ENCODE assay signal across 8 mouse cellular contexts in genomic region chr1:163779336-163780115, GRCm38 (mm10). TPM values are rescaled to one million over a fixed set of nuclear protein-coding genes. Genes with fewer than 3 reads are reported as not detected.
A peak's percentile ranks its signal among the peaks of the same experiment; 100 is the strongest.
DNase-seq lines count a peak whose midpoint lies in the region; ATAC-seq lines count a peak whose summit lies in the region.

TSS of gene Kifap3 (plus strand) at chr1:163779583.

- under 1% methylated on average over 39 of the region's 48 CpGs for WGBS in hindbrain, embryonic 11.5 days

- H3K4me2 ChIP-seq in hindbrain, embryonic 11.5 days (replicated peaks; ENCODE audit: low read depth, low read length) = peak within 1 kb of the TSS; percentile 54

- no peaks in the 10 kb centered on the region for H3K27me3 ChIP-seq in hindbrain, embryonic 11.5 days (ENCODE audit: control insufficient read depth, insufficient read depth, low read length)

- peak; percentile 100 for ATAC-seq in hindbrain, embryonic 11.5 days (ENCODE audit: low FRiP score)

- H3K9ac ChIP-seq in hindbrain, embryonic 11.5 days (ENCODE audit: low read depth, low read length) = peak within 1 kb of the TSS; percentile 69

- no peaks in the 10 kb centered on the region for H3K9me3 ChIP-seq in hindbrain, embryonic 11.5 days (ENCODE audit: control insufficient read depth, low read length)

- no peaks in the 10 kb centered on the region for H3K4me1 ChIP-seq in hindbrain, embryonic 11.5 days (replicated peaks; ENCODE audit: control insufficient read depth, insufficient read depth, low read length)

- H3K4me3 ChIP-seq in hindbrain, embryonic 11.5 days (ENCODE audit: low read depth, low read length) = peak within 1 kb of the TSS; percentile 50

- peak within 1 kb of the TSS; percentile 63 for H3K27ac ChIP-seq in hindbrain, embryonic 11.5 days (ENCODE audit: low read depth, low read length)

- H3K36me3 ChIP-seq in hindbrain, embryonic 11.5 days (ENCODE audit: control insufficient read depth, insufficient read depth, low read length) = 0 out of 2 replicates have a peak, but pooled peaks cover 4% of the 10 kb centered on the region

- DNase-seq in Muller cell, postnatal 12 days (ENCODE audit: inconsistent ontology term) = peak; percentile 98
- DNase-seq in cerebellum, adult 9-11 months = peak; percentile 99
- peak; percentile 98 to 99 for DNase-seq in frontal cortex, adult 2 months (ENCODE audit: extremely low spot score in 1 of 2, low spot score in 1 of 2)
- DNase-seq in hindbrain, embryonic 11.5 days (ENCODE audit: low spot score) = peak; percentile 98
- peak; percentile 95 to 98 for DNase-seq in layer of hippocampus, postnatal 10 days (ENCODE audit: low spot score in 2 of 2)
- peak; percentile 99 for DNase-seq in lung, postnatal 10 days
- peak; percentile 98 for DNase-seq in ovary, postnatal 36 days (ENCODE audit: low spot score)
- DNase-seq in thymus, postnatal 25 days = peak; percentile 95

RNA-seq across cellular contexts. Expression of gene Kifap3, which starts in this region (rescaled TPM):
- polyA plus RNA-seq in frontal cortex, adult 2 months (2012; rRNA removed) = 104 and 115 TPM in 2 replicates
- polyA plus RNA-seq in hindbrain, embryonic 11.5 days (2014; fragmentation: Nextera tagmentation; extraction: Ambion mirVana) = 67.9 and 72.3 TPM in 2 replicates
- 100 to 1,000 TPM; 203 to 208 TPM for total RNA-seq in layer of hippocampus, postnatal 10 days (2021)

Comparison
In these comparisons a context has a peak if more than half of its experiments do, and no peak if none do; other contexts are left out.
1. Peak in every context shown above with its lines: DNase-seq, ATAC-seq, H3K4me3 ChIP-seq and H3K27ac ChIP-seq.